1 mouse cellular context compared by ENCODE assay signal in the genomic region with DNA sequence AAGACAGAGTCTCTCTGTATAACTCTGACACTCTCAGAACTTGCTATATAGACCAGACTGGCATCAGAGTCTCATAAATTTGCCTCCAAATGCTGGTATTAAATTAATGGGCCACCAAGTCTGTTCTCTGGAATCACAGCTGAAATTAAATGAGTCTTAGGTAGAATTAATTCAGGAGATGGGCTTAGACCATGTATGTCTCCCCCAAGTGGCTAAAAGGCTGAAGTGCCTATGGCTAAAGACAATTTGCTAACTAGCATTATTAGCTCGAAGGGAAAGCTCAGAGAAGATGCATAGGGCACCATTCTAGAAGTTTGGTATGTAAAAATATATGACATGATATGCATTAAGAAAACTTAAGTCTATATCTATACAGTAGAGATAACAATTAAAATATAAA.
TF ChIP-seq lines count a peak whose summit lies in the region.

No protein-coding gene starts in this region.

TF ChIP-seq in MEL, 35 proteins besides CTCF, POLR2A, EP300 and RAD21 (continued from another document):
- TF ChIP-seq ELF1 (IDR thresholded peaks at IDR 0.05; ENCODE audit: low read depth, low read length) (no peak), ZC3H11A (IDR thresholded peaks at IDR 0.05; ENCODE audit: low read depth, low read length) (peak; percentile 43), SMC3 (IDR thresholded peaks at IDR 0.05; ENCODE audit: low read depth, low read length) (peak; percentile 78), TAL1 (IDR thresholded peaks at IDR 0.05; ENCODE audit: low read length) (no peak), MXI1 (IDR thresholded peaks at IDR 0.05; ENCODE audit: low read depth, low read length) (no peak)
